Mouse (Mus musculus): ENCODE measurements around the gene Mettl2. TPM values are rescaled to one million over a fixed set of nuclear protein-coding genes. Genes with fewer than 3 reads are reported as not detected.

Mettl2 gene
- polyA plus RNA-seq, 1 experiment from 2014 or later, result 33.7 TPM

GRCm38 (mm10) chr11:105181126-105181637, 55.0 kb downstream of the Mettl2 start:
- WGBS (ENCODE audit: insufficient replicate concordance), result under 1% methylated on average over 47 of the region's 60 CpGs
- peaks cover 13% of the 10 kb centered on the region for H3K4me1 ChIP-seq (ENCODE audit: control insufficient read depth, insufficient read depth, low read length)
- H3K9ac ChIP-seq (ENCODE audit: low read depth, low read length), result peak overlapping the region; percentile 95
- no peaks in the 10 kb centered on the region for H3K9me3 ChIP-seq (replicated peaks; ENCODE audit: control insufficient read depth, low read length)
- peak; percentile 94 for ATAC-seq (replicated peaks; ENCODE audit: insufficient number of reproducible peaks, low FRiP score, low TSS enrichment)
- H3K36me3 ChIP-seq (ENCODE audit: control insufficient read depth, insufficient read depth, low read length), result peaks cover 11% of the 10 kb centered on the region
- peak overlapping the region; percentile 95 for H3K4me3 ChIP-seq (ENCODE audit: low read depth, low read length)
- peak overlapping the region; percentile 63 for H3K4me2 ChIP-seq
- H3K27me3 ChIP-seq (ENCODE audit: control insufficient read depth, insufficient read depth, low read length), result no peaks in the 10 kb centered on the region
- peak overlapping the region; percentile 92 for H3K27ac ChIP-seq (ENCODE audit: low read depth, low read length)

- ATAC-seq (replicated peaks; ENCODE audit: insufficient number of reproducible peaks, low FRiP score, low TSS enrichment), result peak; percentile 67
- peak overlapping the region; percentile 63 for H3K4me2 ChIP-seq
- peak overlapping the region; percentile 95 for H3K4me3 ChIP-seq (ENCODE audit: low read depth, low read length)
- no peaks in the 10 kb centered on the region for H3K27me3 ChIP-seq (ENCODE audit: control insufficient read depth, insufficient read depth, low read length)
- H3K9ac ChIP-seq (ENCODE audit: low read depth, low read length), result peak overlapping the region; percentile 95
- H3K4me1 ChIP-seq (ENCODE audit: control insufficient read depth, insufficient read depth, low read length), result peaks cover 13% of the 10 kb centered on the region
- H3K9me3 ChIP-seq (replicated peaks; ENCODE audit: control insufficient read depth, low read length), result no peaks in the 10 kb centered on the region
- 4% methylated on average over 58 of the region's 89 CpGs for WGBS (ENCODE audit: insufficient replicate concordance)
- H3K36me3 ChIP-seq (ENCODE audit: control insufficient read depth, insufficient read depth, low read length), result peaks cover 11% of the 10 kb centered on the region
- peak overlapping the region; percentile 92 for H3K27ac ChIP-seq (ENCODE audit: low read depth, low read length)
Observed at GRCm38 (mm10) chr11:105181689-105182460, 55.6 kb downstream of the Mettl2 start.

DNA sequence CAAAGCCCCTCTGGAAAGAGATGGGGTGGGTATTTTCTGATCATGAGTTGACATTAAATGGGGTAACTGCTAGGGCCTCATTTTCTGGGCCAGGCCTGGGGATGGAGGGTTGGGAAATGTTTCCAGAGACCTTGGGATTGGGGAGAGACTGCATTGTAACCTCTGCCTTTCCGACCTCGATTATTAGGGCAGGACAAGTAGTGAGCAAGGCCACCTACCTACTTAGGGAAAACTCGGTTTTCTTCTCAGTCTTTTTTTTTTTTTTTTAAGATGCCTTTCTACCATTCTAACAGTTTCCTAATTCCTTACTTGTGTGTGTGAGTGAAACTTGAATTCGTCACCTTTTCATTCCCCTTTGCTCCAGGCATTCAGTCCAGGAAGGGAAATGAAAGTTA, 56.2 kb downstream of the Mettl2 start:
- peaks cover 11% of the 10 kb centered on the region for H3K36me3 ChIP-seq (ENCODE audit: control insufficient read depth, insufficient read depth, low read length)
- peaks cover 13% of the 10 kb centered on the region for H3K4me1 ChIP-seq (ENCODE audit: control insufficient read depth, insufficient read depth, low read length)
- H3K27me3 ChIP-seq (ENCODE audit: control insufficient read depth, insufficient read depth, low read length), result no peaks in the 10 kb centered on the region
- no peak for ATAC-seq (replicated peaks; ENCODE audit: insufficient number of reproducible peaks, low FRiP score, low TSS enrichment)
- peak overlapping the region; percentile 63 for H3K4me2 ChIP-seq
- H3K4me3 ChIP-seq (ENCODE audit: low read depth, low read length), result peak overlapping the region; percentile 95
- no peaks in the 10 kb centered on the region for H3K9me3 ChIP-seq (replicated peaks; ENCODE audit: control insufficient read depth, low read length)
- 5% methylated on average over 4 of the region's 4 CpGs for WGBS (ENCODE audit: insufficient replicate concordance)
- peak overlapping the region; percentile 92 for H3K27ac ChIP-seq (ENCODE audit: low read depth, low read length)
- peak overlapping the region; percentile 95 for H3K9ac ChIP-seq (ENCODE audit: low read depth, low read length)

- no peak overlapping the region for H3K9ac ChIP-seq (ENCODE audit: low read depth, low read length)
- no peaks in the 10 kb centered on the region for H3K27me3 ChIP-seq (ENCODE audit: control insufficient read depth, insufficient read depth, low read length)
- WGBS (ENCODE audit: insufficient replicate concordance), result 92% methylated on average over 3 of the region's 3 CpGs
- no peaks in the 10 kb centered on the region for H3K9me3 ChIP-seq (replicated peaks; ENCODE audit: control insufficient read depth, low read length)
- H3K4me1 ChIP-seq (ENCODE audit: control insufficient read depth, insufficient read depth, low read length), result peaks cover 7% of the 10 kb centered on the region; the same call in 1 of the 2 replicates
- no peak for ATAC-seq (replicated peaks; ENCODE audit: insufficient number of reproducible peaks, low FRiP score, low TSS enrichment)
- no peak overlapping the region for H3K4me2 ChIP-seq
- no peak overlapping the region for H3K27ac ChIP-seq (ENCODE audit: low read depth, low read length)
- H3K4me3 ChIP-seq (ENCODE audit: low read depth, low read length), result no peak overlapping the region
- H3K36me3 ChIP-seq (ENCODE audit: control insufficient read depth, insufficient read depth, low read length), result peaks cover 7% of the 10 kb centered on the region
Observed at GRCm38 (mm10) chr11:105184678-105185077, 58.5 kb downstream of the Mettl2 start.

Other genes starting within 250 kb of the Mettl2 start
- gene Efcab3, start 62.8 kb upstream of the Mettl2 start, polyA plus RNA-seq (2014; fragmentation: Nextera tagmentation; extraction: Ambion mirVana), result not detected in 2 replicates
- not detected in 2 replicates for gene Gm10842, start 20.5 kb downstream of the Mettl2 start, polyA plus RNA-seq (2014; fragmentation: Nextera tagmentation; extraction: Ambion mirVana)
- 17.3 and 19.3 TPM in 2 replicates for gene Tlk2, start 52.4 kb downstream of the Mettl2 start, polyA plus RNA-seq (2014; fragmentation: Nextera tagmentation; extraction: Ambion mirVana)
- gene Mrc2, start 166.2 kb downstream of the Mettl2 start, polyA plus RNA-seq (2014; fragmentation: Nextera tagmentation; extraction: Ambion mirVana), result 5.1 and 6.7 TPM in 2 replicates

All from heart, embryonic 11.5 days (tissue).